Mouse (Mus musculus): ENCODE results near the gene Ntn4. TPM values are rescaled to one million over a fixed set of nuclear protein-coding genes. Genes with fewer than 3 reads are reported as not detected.
A peak's percentile ranks its signal among the peaks of the same experiment; 100 is the strongest.

Ntn4 gene
- polyA plus RNA-seq, 1 experiment from 2014 or later, result 1.2 TPM

- Histone ChIP-seq H3K36me3 (no peaks in the 10 kb centered on the region), H3K27me3 (no peaks in the 10 kb centered on the region), H3K4me1 (replicated peaks) (0 out of 2 replicates have a peak, but pooled peaks cover 4% of the 10 kb centered on the region), H3K9me3 (no peaks in the 10 kb centered on the region), H3K4me3 (no peak overlapping the region), H3K9ac (no peak overlapping the region), H3K27ac (no peak overlapping the region), H3K4me2 (no peak overlapping the region)
- no peak for ATAC-seq (ENCODE audit: low FRiP score)
- WGBS, result 74% methylated on average over 8 of the region's 8 CpGs
These were observed 25.6 kb upstream of the Ntn4 start for GRCm38 (mm10) chr10:93614850-93615249.

DNA sequence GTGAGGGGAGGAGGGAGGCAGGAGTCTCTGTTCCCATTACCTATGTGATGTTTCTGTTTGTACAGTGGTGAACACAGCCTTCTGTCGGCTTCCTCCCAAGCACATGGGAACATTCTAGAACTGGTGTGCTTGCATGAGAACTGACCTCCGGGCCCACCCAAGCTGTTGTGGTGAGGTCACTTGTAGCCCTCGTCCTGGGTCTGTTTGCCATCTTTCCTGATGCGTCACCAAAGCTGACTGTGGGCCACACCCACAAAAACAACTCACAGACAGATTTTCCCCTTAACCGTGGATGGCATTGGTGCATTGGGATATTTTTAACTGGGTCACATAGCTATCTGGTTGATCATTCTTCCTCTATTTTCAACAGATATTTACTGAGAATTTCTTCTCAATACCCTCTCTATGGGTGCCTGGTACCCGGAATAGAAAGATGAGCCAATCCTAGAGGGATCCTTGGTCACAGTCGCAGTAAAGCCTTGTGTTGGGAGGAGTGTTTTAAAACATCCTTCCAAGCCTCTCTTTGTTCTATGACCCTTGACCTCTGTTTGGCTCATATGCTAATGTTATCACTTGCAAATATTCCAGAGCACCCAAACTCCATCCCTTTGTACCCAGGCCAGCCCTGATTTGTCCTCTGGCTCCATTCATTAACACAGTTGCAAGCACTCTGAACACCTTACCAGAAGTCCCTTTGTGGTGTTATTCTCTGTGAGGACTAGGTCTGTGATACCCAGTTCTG lies 19.9 kb upstream of the Ntn4 start:
- Histone ChIP-seq H3K27ac (no peak overlapping the region), H3K9ac (no peak overlapping the region), H3K9me3 (no peaks in the 10 kb centered on the region), H3K4me1 (replicated peaks) (no peaks in the 10 kb centered on the region), H3K36me3 (no peaks in the 10 kb centered on the region), H3K27me3 (no peaks in the 10 kb centered on the region), H3K4me2 (no peak overlapping the region), H3K4me3 (no peak overlapping the region)
- 65% methylated on average over 7 of the region's 7 CpGs for WGBS
- ATAC-seq (ENCODE audit: low FRiP score), result no peak

- Histone ChIP-seq H3K9ac (no peak overlapping the region), H3K4me3 (no peak overlapping the region), H3K4me1 (replicated peaks) (no peaks in the 10 kb centered on the region), H3K27ac (no peak overlapping the region), H3K36me3 (no peaks in the 10 kb centered on the region), H3K4me2 (no peak overlapping the region), H3K27me3 (no peaks in the 10 kb centered on the region), H3K9me3 (no peaks in the 10 kb centered on the region)
- no peak for ATAC-seq (ENCODE audit: low FRiP score)
- WGBS, result 51% methylated on average over 9 of the region's 9 CpGs
These were observed 16.8 kb upstream of the Ntn4 start for GRCm38 (mm10) chr10:93623725-93624124.

DNA sequence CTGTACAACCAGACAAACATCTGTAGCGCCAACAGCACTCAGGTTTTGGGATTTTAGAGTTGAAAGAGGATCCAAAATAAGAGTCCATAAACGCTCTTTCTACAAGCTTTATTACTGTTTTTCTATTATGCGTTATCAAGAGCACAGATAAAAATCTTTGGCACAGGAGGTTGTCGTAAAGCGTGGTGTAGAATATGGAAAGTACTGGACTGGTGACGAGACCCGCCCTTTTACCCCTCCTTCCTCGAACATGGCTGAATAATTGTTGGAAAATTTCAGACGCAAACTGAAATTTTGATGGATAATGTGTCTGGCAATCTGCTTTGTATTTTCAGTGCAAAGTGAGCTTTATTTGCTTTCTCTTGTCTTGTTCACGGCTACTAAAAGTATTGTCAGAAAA lies 16.3 kb upstream of the Ntn4 start:
- Histone ChIP-seq H3K4me3 (no peak overlapping the region), H3K36me3 (no peaks in the 10 kb centered on the region), H3K4me2 (no peak overlapping the region), H3K27me3 (no peaks in the 10 kb centered on the region), H3K27ac (no peak overlapping the region), H3K9me3 (no peaks in the 10 kb centered on the region), H3K9ac (no peak overlapping the region), H3K4me1 (replicated peaks) (no peaks in the 10 kb centered on the region)
- 84% methylated on average over 10 of the region's 10 CpGs for WGBS
- ATAC-seq (ENCODE audit: low FRiP score), result no peak

DNA sequence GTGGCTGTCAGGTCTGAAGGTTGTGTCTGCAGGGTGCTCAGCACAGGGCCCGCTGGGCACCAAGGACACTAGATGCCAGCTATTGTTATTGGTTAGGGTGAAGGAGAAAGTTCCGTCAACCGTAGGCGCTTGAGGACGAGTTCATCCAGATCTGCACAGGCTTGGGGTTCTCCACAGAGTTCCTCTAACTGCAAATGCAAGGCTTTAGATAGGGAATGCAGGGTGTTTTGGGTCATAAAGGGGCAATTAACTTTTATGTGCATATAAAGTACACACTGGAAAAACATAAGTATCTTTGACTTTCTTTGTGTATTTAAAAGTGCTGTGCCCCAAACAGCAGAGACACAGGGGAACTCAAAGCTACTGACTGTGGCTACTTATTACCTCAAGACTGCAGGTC lies 10.2 kb upstream of the Ntn4 start:
- Histone ChIP-seq H3K4me3 (no peak overlapping the region), H3K9ac (no peak overlapping the region), H3K4me1 (replicated peaks) (no peaks in the 10 kb centered on the region), H3K4me2 (no peak overlapping the region), H3K27me3 (no peaks in the 10 kb centered on the region), H3K27ac (no peak overlapping the region), H3K36me3 (no peaks in the 10 kb centered on the region), H3K9me3 (no peaks in the 10 kb centered on the region)
- ATAC-seq (ENCODE audit: low FRiP score), result no peak
- WGBS, result 88% methylated on average over 5 of the region's 5 CpGs

DNA sequence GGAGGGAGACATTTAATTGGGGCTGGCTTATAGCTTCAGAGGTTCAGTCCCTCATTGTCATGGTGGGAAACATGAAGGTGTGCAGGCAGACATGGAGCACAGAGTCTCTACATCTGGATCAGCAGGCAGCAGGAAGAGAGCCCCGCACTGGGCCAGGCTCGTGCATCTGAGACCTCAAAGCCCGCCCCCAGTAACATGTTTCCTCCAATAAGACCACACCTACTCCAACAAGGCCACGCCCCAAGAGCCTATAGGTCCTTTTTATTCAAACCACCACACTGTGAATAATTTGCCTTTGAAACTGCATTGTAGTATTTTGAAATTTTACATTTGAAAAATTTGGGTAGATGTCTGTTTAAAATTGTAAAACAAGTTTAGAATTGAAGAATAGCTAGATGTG lies 8.4 kb upstream of the Ntn4 start:
- H3K4me3 ChIP-seq, result no peak overlapping the region
- no peaks in the 10 kb centered on the region for H3K9me3 ChIP-seq
- no peaks in the 10 kb centered on the region for H3K36me3 ChIP-seq
- H3K27me3 ChIP-seq, result no peaks in the 10 kb centered on the region
- H3K4me1 ChIP-seq (replicated peaks), result peaks cover 4% of the 10 kb centered on the region; the same call in 1 of the 2 replicates
- H3K9ac ChIP-seq, result no peak overlapping the region
- ATAC-seq (ENCODE audit: low FRiP score), result no peak
- no peak overlapping the region for H3K4me2 ChIP-seq
- H3K27ac ChIP-seq, result no peak overlapping the region
- 80% methylated on average over 4 of the region's 4 CpGs for WGBS

DNA sequence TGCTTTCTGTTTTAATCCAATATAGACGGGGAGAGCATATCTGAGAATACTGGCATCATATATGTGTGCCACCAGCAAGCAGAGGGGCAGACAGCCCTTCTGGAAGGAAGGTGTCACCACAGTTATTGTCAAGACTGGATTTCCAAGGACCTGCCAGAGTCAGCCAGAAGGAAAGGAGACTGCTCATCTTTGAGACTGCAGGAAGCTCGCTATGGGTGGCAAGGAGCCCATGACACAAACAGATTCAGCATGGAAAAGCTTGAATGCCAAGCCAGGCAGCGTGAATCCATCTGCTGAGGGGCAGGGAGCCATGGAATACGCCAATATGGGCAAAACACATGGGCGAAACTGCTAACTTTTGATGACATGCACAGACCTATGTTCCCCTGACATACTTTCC lies 6.9 kb upstream of the Ntn4 start:
- H3K27me3 ChIP-seq, result 0 out of 2 replicates have a peak, but pooled peaks cover 2% of the 10 kb centered on the region
- H3K4me2 ChIP-seq, result no peak overlapping the region
- H3K4me3 ChIP-seq, result no peak overlapping the region
- H3K4me1 ChIP-seq (replicated peaks), result peaks cover 4% of the 10 kb centered on the region; the same call in 1 of the 2 replicates
- no peaks in the 10 kb centered on the region for H3K9me3 ChIP-seq
- no peak for ATAC-seq (ENCODE audit: low FRiP score)
- no peak overlapping the region for H3K27ac ChIP-seq
- 92% methylated on average over 5 of the region's 5 CpGs for WGBS
- H3K9ac ChIP-seq, result no peak overlapping the region
- H3K36me3 ChIP-seq, result no peaks in the 10 kb centered on the region

GRCm38 (mm10) chr10:93633971-93634370 lies 6.5 kb upstream of the Ntn4 start:
- ATAC-seq (ENCODE audit: low FRiP score), result no peak
- H3K4me1 ChIP-seq (replicated peaks), result peaks cover 4% of the 10 kb centered on the region; the same call in 1 of the 2 replicates
- H3K9me3 ChIP-seq, result no peaks in the 10 kb centered on the region
- no peak overlapping the region for H3K4me2 ChIP-seq
- no peak overlapping the region for H3K27ac ChIP-seq
- no peaks in the 10 kb centered on the region for H3K36me3 ChIP-seq
- 0 out of 2 replicates have a peak, but pooled peaks cover 3% of the 10 kb centered on the region for H3K27me3 ChIP-seq
- H3K4me3 ChIP-seq, result no peak overlapping the region
- WGBS, result 98% methylated on average over 2 of the region's 2 CpGs
- H3K9ac ChIP-seq, result no peak overlapping the region

DNA sequence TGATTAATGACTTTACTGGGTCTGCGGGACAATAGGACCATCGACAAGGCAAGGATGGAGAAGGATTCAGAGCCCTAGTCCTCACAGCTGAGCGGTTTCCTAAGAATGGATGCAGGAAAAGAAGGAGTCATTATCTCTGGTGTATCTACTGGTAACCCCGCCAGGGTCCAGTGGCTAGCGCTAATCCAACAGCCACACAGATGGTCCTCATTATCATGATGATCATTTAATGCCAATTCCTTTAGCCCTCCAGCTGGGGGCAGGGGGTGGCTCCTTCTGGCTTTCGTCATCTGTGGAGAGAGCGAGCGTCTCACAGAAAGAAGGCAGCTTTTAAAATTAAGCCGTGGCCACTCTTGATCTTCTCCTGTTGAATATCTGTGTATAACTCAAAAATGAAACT lies 4.5 kb upstream of the Ntn4 start:
- 25% methylated on average over 9 of the region's 9 CpGs for WGBS
- Histone ChIP-seq H3K36me3 (no peaks in the 10 kb centered on the region), H3K4me3 (no peak overlapping the region), H3K27me3 (0 out of 2 replicates have a peak, but pooled peaks cover 3% of the 10 kb centered on the region), H3K27ac (no peak overlapping the region), H3K9me3 (no peaks in the 10 kb centered on the region), H3K4me2 (no peak overlapping the region), H3K9ac (no peak overlapping the region), H3K4me1 (replicated peaks) (peaks cover 10% of the 10 kb centered on the region)
- 0 out of 2 replicates have a peak, but pooled peaks have one; percentile 28 for ATAC-seq (ENCODE audit: low FRiP score)

DNA sequence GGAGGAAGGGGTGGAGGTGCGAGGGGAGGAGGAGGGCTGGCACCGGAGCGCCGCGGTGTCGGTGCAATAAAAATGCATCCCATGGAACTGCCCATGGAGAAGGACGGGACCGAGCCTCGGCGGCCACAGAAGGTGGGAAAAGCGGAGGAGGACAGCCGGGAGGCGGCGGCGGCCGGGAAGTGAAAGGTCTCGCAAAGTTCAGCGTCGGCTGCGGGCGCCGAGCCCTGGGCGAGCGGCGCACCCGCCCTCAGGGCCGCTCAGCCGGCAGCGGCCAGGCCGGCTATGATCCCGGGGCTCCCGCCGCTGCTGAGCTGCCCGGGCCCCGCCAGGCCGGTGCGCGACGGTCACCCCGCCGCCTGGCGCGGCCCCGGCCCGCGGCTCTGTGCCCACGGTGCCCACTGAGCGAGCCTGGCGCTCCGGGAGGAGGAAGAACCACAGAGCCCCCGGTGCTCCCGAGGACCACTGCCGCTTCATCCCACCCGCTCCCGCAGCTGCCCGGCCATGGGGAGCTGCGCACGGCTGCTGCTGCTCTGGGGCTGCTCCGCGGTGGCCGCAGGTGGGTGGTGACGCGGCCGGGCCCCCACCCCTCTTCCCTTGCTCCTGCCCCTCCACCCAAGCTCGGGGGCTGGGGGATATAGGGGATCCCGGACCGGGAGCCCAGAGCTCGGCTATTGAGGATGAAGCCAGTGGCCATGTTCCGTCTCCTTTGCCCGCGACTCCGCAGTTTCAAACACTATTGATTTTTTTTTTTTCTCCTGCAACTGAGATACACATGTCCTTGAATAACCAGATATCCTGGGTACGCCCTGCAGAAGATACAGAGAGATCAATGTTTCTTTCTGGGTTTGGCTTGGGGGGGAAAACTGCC lies 706 bp downstream of the Ntn4 start:
- Histone ChIP-seq H3K4me2 (peak overlapping the region; percentile 83), H3K9ac (peak overlapping the region; percentile 95), H3K9me3 (no peaks in the 10 kb centered on the region), H3K27me3 (0 out of 2 replicates have a peak, but pooled peaks cover 3% of the 10 kb centered on the region), H3K36me3 (peaks cover 10% of the 10 kb centered on the region), H3K27ac (peak overlapping the region; percentile 85), H3K4me3 (peak overlapping the region; percentile 87), H3K4me1 (replicated peaks) (peaks cover 36% of the 10 kb centered on the region)
- ATAC-seq (ENCODE audit: low FRiP score), result peak; percentile 78
- WGBS, result 0% methylated on average over 58 of the region's 73 CpGs

DNA sequence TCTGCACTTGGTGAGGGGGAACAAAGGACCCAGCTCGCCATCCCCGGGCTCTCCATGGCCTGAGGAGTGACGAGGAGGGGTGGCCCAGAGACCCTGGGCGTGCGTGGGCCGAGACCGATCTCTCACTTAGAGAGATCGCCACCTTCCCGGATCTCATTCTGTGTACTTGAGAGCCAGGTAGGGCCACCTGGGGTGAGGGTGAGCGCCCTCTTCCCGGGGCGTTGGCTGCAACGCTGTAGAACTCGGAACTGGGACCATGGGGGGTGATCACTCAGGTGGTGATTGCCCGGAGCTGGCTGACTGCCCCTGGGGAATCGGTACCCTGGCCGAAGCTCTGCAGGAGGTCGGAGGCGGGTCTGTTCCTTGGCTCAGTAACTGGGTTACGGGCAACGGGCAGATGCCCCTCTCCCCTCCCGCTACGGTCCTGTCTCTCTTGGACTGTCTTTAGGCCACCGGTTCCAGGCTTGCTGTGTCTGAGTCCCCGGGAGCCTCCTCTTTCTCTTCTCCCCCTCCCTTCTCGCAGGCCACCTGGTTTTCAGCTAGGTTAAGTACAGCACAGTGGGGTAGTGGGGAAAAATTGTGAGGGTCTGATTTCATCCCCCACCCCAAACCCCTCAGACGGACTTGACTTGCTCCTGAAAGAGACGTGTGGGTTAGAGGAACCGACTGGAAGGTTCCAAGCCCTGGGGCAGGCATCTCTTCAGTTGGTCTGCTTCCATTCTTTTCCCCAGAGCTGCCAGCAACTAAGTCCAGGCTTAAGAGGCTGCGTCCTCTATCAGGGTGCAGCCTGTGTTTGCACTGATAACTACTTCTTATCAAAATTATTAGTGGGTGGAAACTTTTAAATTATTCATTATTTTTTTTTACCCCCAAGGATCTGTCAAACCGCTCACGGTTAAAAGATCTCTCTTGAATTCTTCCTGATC lies 1.6 kb downstream of the Ntn4 start:
- peak; percentile 79 for ATAC-seq (ENCODE audit: low FRiP score)
- WGBS, result 5% methylated on average over 32 of the region's 32 CpGs

More for the DNA sequence above, 1.6 kb downstream of the Ntn4 start:
- Histone ChIP-seq H3K36me3 (peaks cover 19% of the 10 kb centered on the region), H3K9ac (peak overlapping the region; percentile 95), H3K27ac (peak overlapping the region; percentile 85), H3K4me1 (replicated peaks) (peaks cover 36% of the 10 kb centered on the region), H3K4me2 (peak overlapping the region; percentile 83), H3K9me3 (no peaks in the 10 kb centered on the region), H3K27me3 (0 out of 2 replicates have a peak, but pooled peaks cover 3% of the 10 kb centered on the region), H3K4me3 (peak overlapping the region; percentile 87)
